Mouse (Mus musculus) heart, postnatal 10 days (tissue): Measurements from ENCODE around the gene Il4ra. TPM values are rescaled to one million over a fixed set of nuclear protein-coding genes. Genes with fewer than 3 reads are reported as not detected.

ENCODE experiments used
- DNase-seq, 2 experiments: peaks; one replicate each; pipeline ENCODE4 v3.0.0; 2021
- intact Hi-C: fragments of 180-260 bp; cut with DNase I; formaldehyde crosslinking; loops from one replicate; pipeline ENCODE4 v1.15.1; 2025
- total RNA-seq, 2 experiments: library from RNA; stranded (reverse); gene quantifications; 2 replicates each; pipeline ENCODE4 v1.2.3; 2021

The Il4ra gene
- total RNA-seq, 2 experiments from 2014 or later: 25.1 to 29.6 TPM

DNA sequence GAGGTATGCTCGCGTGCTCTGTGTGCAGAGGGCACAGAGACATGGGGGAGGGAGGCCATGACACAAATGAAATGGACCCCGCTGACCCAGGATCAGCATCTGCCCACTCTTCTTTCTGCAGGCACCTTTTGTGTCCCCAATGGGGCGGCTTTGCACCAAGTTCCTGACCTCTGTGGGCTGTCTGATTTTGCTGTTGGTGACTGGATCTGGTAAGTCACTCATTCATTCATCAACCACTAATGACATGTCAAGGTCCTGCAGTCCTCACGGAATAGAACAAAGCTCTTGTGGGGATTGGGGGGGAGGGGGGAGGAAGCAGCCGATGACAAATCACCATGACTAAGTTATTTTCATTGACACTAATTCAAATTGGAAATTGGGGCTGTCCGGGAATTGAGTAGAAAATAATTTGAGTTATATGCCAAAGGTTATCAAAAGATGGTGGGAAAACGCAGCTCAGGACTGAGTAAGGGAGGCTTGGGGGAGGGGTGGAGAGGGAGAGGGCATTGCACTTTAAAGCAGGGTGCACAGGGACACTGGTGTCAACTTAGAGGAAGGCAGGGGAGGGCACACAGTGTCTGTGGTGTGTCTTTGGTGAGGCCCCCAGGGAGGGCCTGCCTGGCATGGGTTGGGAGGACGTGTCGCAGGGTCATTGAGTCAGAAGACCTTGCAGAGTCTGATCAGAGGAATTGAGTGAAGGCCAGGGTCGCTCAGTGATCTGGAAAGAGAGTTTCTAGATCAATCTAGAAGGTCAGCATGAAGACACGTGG, 13.8 kb downstream of the Il4ra start:
- intact Hi-C loops: no loop called here
- no peak for DNase-seq

DNA sequence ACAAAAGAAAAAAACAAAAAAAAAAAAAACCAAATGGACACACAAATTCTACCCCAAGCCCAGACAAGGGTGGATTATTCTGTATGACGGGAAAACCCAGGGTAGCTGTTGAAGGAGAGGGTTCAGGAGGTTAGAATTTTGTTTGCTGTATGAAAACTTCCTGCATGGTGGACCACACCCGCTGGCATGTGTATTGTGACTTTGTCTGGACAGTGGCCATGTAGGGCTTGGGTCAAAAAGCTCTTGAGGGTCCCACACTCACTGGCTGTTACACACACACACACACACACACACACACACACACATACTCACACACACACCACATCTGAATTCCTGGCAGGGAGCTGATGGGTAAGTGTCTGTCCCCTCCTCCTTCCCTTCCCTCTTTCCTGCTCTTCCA, 14.5 kb downstream of the Il4ra start:
- intact Hi-C loops: no loop called here
- DNase-seq: no peak

DNA sequence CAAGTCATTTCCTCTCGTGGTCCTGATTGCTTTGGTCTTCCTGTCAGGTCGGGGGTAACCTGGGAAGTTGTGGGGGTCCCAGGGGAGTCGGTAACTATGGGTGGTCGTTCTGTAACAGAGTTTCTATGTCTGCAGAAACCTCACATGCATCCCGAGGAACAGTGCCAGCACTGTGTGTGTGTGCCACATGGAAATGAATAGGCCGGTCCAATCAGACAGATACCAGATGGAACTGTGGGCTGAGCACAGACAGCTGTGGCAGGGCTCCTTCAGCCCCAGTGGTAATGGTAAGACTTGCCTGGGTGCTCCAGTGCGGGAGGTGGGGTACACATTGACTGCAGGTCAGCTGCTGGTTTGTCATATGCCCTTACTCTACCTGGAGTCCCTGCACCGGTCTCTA, 17.0 kb downstream of the Il4ra start:
- DNase-seq: no peak
- intact Hi-C loops: no loop called here

GRCm38 (mm10) chr7:125571891-125572290, 20.0 kb downstream of the Il4ra start:
- intact Hi-C loops: no loop called here
- DNase-seq: no peak

DNA sequence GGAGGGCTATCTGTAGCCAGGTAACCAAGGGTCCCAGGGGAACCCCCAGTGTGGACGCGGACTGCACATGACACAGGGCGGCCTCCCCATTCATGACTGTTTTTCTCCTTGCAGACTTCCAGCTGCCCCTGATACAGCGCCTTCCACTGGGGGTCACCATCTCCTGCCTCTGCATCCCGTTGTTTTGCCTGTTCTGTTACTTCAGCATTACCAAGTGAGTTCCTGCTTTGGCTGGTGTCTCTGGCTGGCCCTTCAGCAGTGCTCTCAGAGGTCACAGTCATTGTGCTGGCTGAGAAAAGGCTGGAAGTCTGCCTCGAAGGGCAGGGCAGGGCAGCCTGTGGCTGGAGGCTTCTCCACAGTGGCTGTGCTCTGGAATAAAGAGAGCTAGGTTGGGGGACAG, 20.8 kb downstream of the Il4ra start:
- no peak for DNase-seq
- intact Hi-C loops: no loop called here

- intact Hi-C loops: no loop called here
- no peak for DNase-seq
Observed at GRCm38 (mm10) chr7:125573849-125574248, 21.9 kb downstream of the Il4ra start.

DNA sequence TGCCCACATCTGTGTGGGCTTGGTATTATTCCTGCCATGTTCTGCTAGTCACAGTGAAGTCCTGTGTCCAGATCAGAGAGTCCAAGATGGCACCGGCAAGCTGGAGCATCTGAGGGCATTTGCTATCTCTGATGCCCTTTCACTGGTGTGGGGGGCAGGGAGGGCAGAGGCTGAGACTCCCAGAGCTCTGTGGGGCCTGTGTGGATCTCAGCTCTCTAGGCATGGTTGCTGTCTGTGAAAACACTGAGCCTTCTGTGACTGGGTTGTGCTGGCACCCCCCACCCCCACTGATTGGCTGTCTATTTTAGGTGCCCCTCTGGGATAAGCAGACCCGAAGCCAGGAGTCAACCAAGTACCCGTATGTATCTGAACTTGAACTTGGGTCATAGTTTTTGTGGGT, 22.9 kb downstream of the Il4ra start:
- DNase-seq: no peak
- intact Hi-C loops: no loop called here

GRCm38 (mm10) chr7:125575738-125576540, 24.0 kb downstream of the Il4ra start:
- intact Hi-C loops: no loop called here

DNA sequence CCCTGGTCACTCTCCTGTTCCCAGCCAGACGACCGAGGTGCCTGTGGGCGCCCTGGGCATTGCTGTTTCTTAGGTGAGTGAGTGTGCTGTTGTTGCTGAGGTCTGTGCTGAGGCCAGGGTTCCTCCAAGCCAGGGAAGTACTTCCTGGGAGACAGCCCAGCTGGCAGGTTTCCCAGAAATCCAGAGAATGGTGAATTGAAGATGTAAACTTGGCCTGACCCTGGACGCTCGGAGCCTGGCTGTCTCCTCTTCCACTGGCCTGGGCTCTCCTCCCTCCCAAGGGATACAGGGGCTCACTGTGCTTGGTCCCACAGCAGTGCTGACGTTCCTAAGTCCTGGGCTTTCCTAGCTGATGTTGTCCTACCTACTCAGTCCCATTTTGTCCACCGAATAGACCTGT, 25.1 kb downstream of the Il4ra start:
- intact Hi-C loops: no loop called here
- peak; percentile 87 to 89 for DNase-seq

More at GRCm38 (mm10) chr7:125575738-125576540, 24.0 kb downstream of the Il4ra start:
- no peak for DNase-seq

DNA sequence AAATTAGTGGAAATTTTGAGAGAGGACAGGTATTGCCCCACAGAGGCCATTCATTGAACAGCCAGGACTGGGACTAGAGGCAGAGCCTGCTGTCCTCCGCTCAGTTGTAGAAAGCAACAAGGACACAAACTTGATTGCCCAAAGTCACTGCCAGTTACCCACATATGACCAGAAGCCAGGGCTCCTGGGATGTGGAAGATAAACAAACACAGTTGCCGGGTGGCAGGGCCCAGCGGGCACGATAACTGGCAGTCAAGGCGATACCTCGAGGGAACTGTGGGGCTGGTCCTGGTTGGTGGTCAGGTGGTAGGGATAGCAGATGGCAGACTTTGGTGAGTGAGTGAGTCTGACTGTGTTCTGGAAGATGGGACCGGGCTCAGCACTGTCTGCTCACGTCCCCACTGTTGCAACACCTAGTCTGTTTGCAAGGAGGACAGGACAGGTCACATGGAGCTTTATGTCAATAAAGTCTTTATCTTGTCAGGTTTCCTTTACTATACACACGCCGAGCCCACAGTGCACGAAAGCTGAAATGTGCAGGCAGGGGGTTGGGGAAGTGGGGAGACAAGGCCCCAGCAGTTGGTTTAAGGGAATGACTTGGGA, 25.7 kb downstream of the Il4ra start:
- intact Hi-C loops: no loop called here
- DNase-seq: peak; percentile 72 to 74

- intact Hi-C loops: no loop called here
- no peak for DNase-seq
Observed at GRCm38 (mm10) chr7:125578106-125578505, 26.2 kb downstream of the Il4ra start.

GRCm38 (mm10) chr7:125579545-125580219, 27.8 kb downstream of the Il4ra start:
- DNase-seq: no peak
- intact Hi-C loops: loop anchor here (2.0 to 5.0 kb wide), 3 partner anchors 29 to 159 kb away; no protein-coding TSS in a partner anchor

- DNase-seq: no peak
- intact Hi-C loops: loop anchor here (2.0 to 5.0 kb wide), 3 partner anchors 29 to 159 kb away; no protein-coding TSS in a partner anchor
Observed at GRCm38 (mm10) chr7:125580220-125580549, 28.3 kb downstream of the Il4ra start.

DNA sequence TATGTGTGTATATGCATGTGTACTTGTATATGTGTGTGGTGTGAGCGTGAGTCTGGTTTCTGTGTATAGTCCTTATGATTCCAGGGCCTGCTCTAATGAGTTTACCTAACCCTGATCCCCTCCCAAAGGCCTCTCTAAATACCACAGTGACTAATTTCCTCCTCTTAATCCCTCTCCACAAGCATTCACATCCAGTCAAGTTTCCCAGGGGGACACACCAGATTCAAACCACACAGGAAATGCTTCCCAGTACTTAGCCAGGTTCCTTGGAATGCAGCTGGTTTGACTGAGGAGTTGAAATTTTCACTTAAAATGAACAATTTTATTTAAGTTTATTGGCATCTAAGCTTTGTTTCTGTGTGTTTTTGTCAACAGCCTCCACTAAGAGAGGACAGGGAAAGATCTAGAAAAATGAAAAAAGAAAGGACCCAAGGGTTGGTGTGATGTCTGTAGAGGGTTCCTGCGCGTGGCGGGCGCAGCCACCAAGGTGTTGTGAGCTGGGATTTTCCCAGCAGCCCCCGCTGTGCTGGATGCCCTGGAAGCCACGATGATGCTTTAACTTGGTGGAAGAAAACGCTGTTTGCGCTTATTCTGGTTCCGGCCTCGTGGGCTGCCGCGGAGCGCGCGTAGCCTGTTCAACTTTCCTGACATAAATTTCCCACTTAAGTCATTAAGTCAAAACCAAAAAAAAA, 28.9 kb downstream of the Il4ra start:
- intact Hi-C loops: loop anchor here (1.0 to 5.0 kb wide), 4 partner anchors 30 to 160 kb away; no protein-coding TSS in a partner anchor

GRCm38 (mm10) chr7:125581317-125581672, 29.4 kb downstream of the Il4ra start:
- intact Hi-C loops: loop anchor here (1.0 to 5.0 kb wide), 4 partner anchors 30 to 160 kb away; no protein-coding TSS in a partner anchor
- peak; percentile 93 to 95 for DNase-seq

More for the DNA sequence above, 28.9 kb downstream of the Il4ra start:
- DNase-seq: no peak

- intact Hi-C loops: loop anchor here (5.0 kb wide), 1 partner anchor 54 kb away; no protein-coding TSS in a partner anchor
- no peak for DNase-seq
Observed at GRCm38 (mm10) chr7:125583325-125584004, 31.5 kb downstream of the Il4ra start.

DNA sequence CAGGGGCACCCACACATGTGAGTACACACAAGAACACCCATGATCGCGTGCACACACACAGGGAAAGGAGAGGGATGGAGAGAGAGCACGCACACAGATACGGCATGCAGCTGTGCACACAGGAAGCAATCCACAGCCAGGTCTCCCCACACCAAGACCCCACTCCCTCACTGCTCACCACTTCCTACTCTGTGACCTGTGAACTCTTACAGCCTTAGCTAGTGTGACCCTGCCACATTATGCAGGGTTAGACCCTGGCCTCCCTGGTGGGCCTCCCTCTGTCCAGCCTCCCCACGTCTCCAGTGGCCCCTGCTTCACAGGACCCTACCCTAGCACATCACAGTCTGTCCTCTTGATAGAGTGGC, 32.1 kb downstream of the Il4ra start:
- no peak for DNase-seq
- intact Hi-C loops: loop anchor here (5.0 kb wide), 1 partner anchor 53 kb away; no protein-coding TSS in a partner anchor

DNA sequence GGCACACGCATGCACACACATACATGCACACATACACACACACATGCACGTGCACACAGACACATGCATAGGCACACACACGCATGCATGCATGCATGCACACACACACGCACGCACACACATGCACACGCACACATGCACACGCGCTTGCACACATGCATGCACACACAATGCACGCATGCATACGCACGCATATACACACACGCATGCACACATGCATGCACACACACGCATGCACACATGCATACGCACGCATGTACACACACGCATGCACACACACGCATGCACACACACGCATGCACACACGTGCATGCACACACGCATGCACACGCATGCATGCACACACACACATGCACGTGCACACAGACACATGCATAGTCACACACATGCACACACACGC, 34.4 kb downstream of the Il4ra start:
- DNase-seq: no peak
- intact Hi-C loops: no loop called here

- intact Hi-C loops: no loop called here
- DNase-seq: no peak
Observed at GRCm38 (mm10) chr7:125588721-125589120, 36.8 kb downstream of the Il4ra start.

- intact Hi-C loops: no loop called here
- no peak for DNase-seq
Observed at GRCm38 (mm10) chr7:125589896-125590295, 38.0 kb downstream of the Il4ra start.
